Mouse (Mus musculus): Measurements from ENCODE around the gene Rnase12. TPM values are rescaled to one million over a fixed set of nuclear protein-coding genes. Genes with fewer than 3 reads are reported as not detected.

The Rnase12 gene
- polyA plus RNA-seq, 1 experiment from 2014 or later, result not detected

- Histone ChIP-seq H3K4me2 (ENCODE audit: low read depth, severe bottlenecking) (no peak overlapping the region), H3K4me1 (ENCODE audit: control insufficient read depth, insufficient read depth, low read length) (no peaks in the 10 kb centered on the region), H3K9me3 (ENCODE audit: control insufficient read depth, low read length) (no peaks in the 10 kb centered on the region), H3K9ac (ENCODE audit: low read length) (no peak overlapping the region), H3K27me3 (ENCODE audit: control insufficient read depth, insufficient read depth, low read length) (no peaks in the 10 kb centered on the region), H3K4me3 (ENCODE audit: low read depth, low read length) (no peak overlapping the region), H3K27ac (replicated peaks; ENCODE audit: low read depth, low read length) (no peak overlapping the region), H3K36me3 (ENCODE audit: control insufficient read depth, insufficient read depth, low read length) (no peaks in the 10 kb centered on the region)
- ATAC-seq (ENCODE audit: insufficient number of reproducible peaks, low FRiP score, low TSS enrichment, low read depth) (no peak), DNase-seq (ENCODE audit: low spot score) (no peak)
- WGBS, result 84% methylated on average over 1 of the region's 1 CpGs
These were observed 21.7 kb upstream of the Rnase12 start for GRCm38 (mm10) chr14:51079180-51079579.

- Histone ChIP-seq H3K27ac (replicated peaks; ENCODE audit: low read depth, low read length) (no peak within 1 kb of the TSS), H3K36me3 (ENCODE audit: control insufficient read depth, insufficient read depth, low read length) (no peaks in the 10 kb centered on the region), H3K4me2 (ENCODE audit: low read depth, severe bottlenecking) (no peak within 1 kb of the TSS), H3K27me3 (ENCODE audit: control insufficient read depth, insufficient read depth, low read length) (no peaks in the 10 kb centered on the region), H3K9ac (ENCODE audit: low read length) (no peak within 1 kb of the TSS), H3K4me1 (ENCODE audit: control insufficient read depth, insufficient read depth, low read length) (no peaks in the 10 kb centered on the region), H3K4me3 (ENCODE audit: low read depth, low read length) (no peak within 1 kb of the TSS), H3K9me3 (ENCODE audit: control insufficient read depth, low read length) (no peaks in the 10 kb centered on the region)
- WGBS, result 81% methylated on average over 3 of the region's 3 CpGs
- DNase-seq (ENCODE audit: low spot score) (no peak), ATAC-seq (ENCODE audit: insufficient number of reproducible peaks, low FRiP score, low TSS enrichment, low read depth) (no peak)
These were observed 16.9 kb upstream of the Rnase12 start, which contains the start of gene Olfr750 for GRCm38 (mm10) chr14:51074335-51074734. Olfr750 (minus strand) TSS chr14:51074435.

- Histone ChIP-seq H3K4me3 (ENCODE audit: low read depth, low read length) (no peak overlapping the region), H3K4me1 (ENCODE audit: control insufficient read depth, insufficient read depth, low read length) (no peaks in the 10 kb centered on the region), H3K27me3 (ENCODE audit: control insufficient read depth, insufficient read depth, low read length) (no peaks in the 10 kb centered on the region), H3K4me2 (ENCODE audit: low read depth, severe bottlenecking) (no peak overlapping the region), H3K9ac (ENCODE audit: low read length) (no peak overlapping the region), H3K27ac (replicated peaks; ENCODE audit: low read depth, low read length) (no peak overlapping the region), H3K9me3 (ENCODE audit: control insufficient read depth, low read length) (no peaks in the 10 kb centered on the region), H3K36me3 (ENCODE audit: control insufficient read depth, insufficient read depth, low read length) (no peaks in the 10 kb centered on the region)
- peak; percentile 42 for DNase-seq (ENCODE audit: low spot score)
- WGBS, result 84% methylated on average over 2 of the region's 2 CpGs
- no peak for ATAC-seq (ENCODE audit: insufficient number of reproducible peaks, low FRiP score, low TSS enrichment, low read depth)
These were observed 12.2 kb upstream of the Rnase12 start for GRCm38 (mm10) chr14:51069617-51070016.

- Histone ChIP-seq H3K36me3 (ENCODE audit: control insufficient read depth, insufficient read depth, low read length) (no peaks in the 10 kb centered on the region), H3K4me3 (ENCODE audit: low read depth, low read length) (no peak overlapping the region), H3K4me1 (ENCODE audit: control insufficient read depth, insufficient read depth, low read length) (no peaks in the 10 kb centered on the region), H3K9me3 (ENCODE audit: control insufficient read depth, low read length) (no peaks in the 10 kb centered on the region), H3K27me3 (ENCODE audit: control insufficient read depth, insufficient read depth, low read length) (no peaks in the 10 kb centered on the region), H3K4me2 (ENCODE audit: low read depth, severe bottlenecking) (no peak overlapping the region), H3K9ac (ENCODE audit: low read length) (no peak overlapping the region), H3K27ac (replicated peaks; ENCODE audit: low read depth, low read length) (no peak overlapping the region)
- 94% methylated on average over 5 of the region's 5 CpGs for WGBS
- ATAC-seq (ENCODE audit: insufficient number of reproducible peaks, low FRiP score, low TSS enrichment, low read depth), result no peak
- DNase-seq (ENCODE audit: low spot score), result no peak
These were observed 11.5 kb upstream of the Rnase12 start for GRCm38 (mm10) chr14:51068956-51069355.

GRCm38 (mm10) chr14:51060761-51061160 lies 3.3 kb upstream of the Rnase12 start:
- H3K27me3 ChIP-seq (ENCODE audit: control insufficient read depth, insufficient read depth, low read length), result no peaks in the 10 kb centered on the region

GRCm38 (mm10) chr14:51054243-51055237 lies 2.9 kb downstream of the Rnase12 start:
- H3K4me2 ChIP-seq (ENCODE audit: low read depth, severe bottlenecking), result no peak overlapping the region
- WGBS, result 81% methylated on average over 13 of the region's 13 CpGs
- no peaks in the 10 kb centered on the region for H3K4me1 ChIP-seq (ENCODE audit: control insufficient read depth, insufficient read depth, low read length)
- DNase-seq (ENCODE audit: low spot score) (no peak), ATAC-seq (ENCODE audit: insufficient number of reproducible peaks, low FRiP score, low TSS enrichment, low read depth) (no peak)
- no peaks in the 10 kb centered on the region for H3K27me3 ChIP-seq (ENCODE audit: control insufficient read depth, insufficient read depth, low read length)
- H3K9me3 ChIP-seq (ENCODE audit: control insufficient read depth, low read length), result no peaks in the 10 kb centered on the region
- no peak overlapping the region for H3K9ac ChIP-seq (ENCODE audit: low read length)
- H3K27ac ChIP-seq (replicated peaks; ENCODE audit: low read depth, low read length), result no peak overlapping the region
- no peak overlapping the region for H3K4me3 ChIP-seq (ENCODE audit: low read depth, low read length)
- no peaks in the 10 kb centered on the region for H3K36me3 ChIP-seq (ENCODE audit: control insufficient read depth, insufficient read depth, low read length)

More at GRCm38 (mm10) chr14:51060761-51061160, 3.3 kb upstream of the Rnase12 start:
- no peaks in the 10 kb centered on the region for H3K4me1 ChIP-seq (ENCODE audit: control insufficient read depth, insufficient read depth, low read length)
- ATAC-seq (ENCODE audit: insufficient number of reproducible peaks, low FRiP score, low TSS enrichment, low read depth) (no peak), DNase-seq (ENCODE audit: low spot score) (no peak)
- no peak overlapping the region for H3K27ac ChIP-seq (replicated peaks; ENCODE audit: low read depth, low read length)
- 76% methylated on average over 5 of the region's 5 CpGs for WGBS
- no peaks in the 10 kb centered on the region for H3K9me3 ChIP-seq (ENCODE audit: control insufficient read depth, low read length)
- H3K36me3 ChIP-seq (ENCODE audit: control insufficient read depth, insufficient read depth, low read length), result no peaks in the 10 kb centered on the region
- no peak overlapping the region for H3K4me3 ChIP-seq (ENCODE audit: low read depth, low read length)
- H3K9ac ChIP-seq (ENCODE audit: low read length), result no peak overlapping the region
- H3K4me2 ChIP-seq (ENCODE audit: low read depth, severe bottlenecking), result no peak overlapping the region

- no peak overlapping the region for H3K4me2 ChIP-seq (ENCODE audit: low read depth, severe bottlenecking)
- H3K27me3 ChIP-seq (ENCODE audit: control insufficient read depth, insufficient read depth, low read length), result no peaks in the 10 kb centered on the region
- H3K9me3 ChIP-seq (ENCODE audit: control insufficient read depth, low read length), result no peaks in the 10 kb centered on the region
- no peak for DNase-seq (ENCODE audit: low spot score)
- ATAC-seq (ENCODE audit: insufficient number of reproducible peaks, low FRiP score, low TSS enrichment, low read depth), result no peak
- H3K4me1 ChIP-seq (ENCODE audit: control insufficient read depth, insufficient read depth, low read length), result no peaks in the 10 kb centered on the region
- H3K27ac ChIP-seq (replicated peaks; ENCODE audit: low read depth, low read length), result no peak overlapping the region
- 57% methylated on average over 5 of the region's 5 CpGs for WGBS
- H3K9ac ChIP-seq (ENCODE audit: low read length), result no peak overlapping the region
- H3K4me3 ChIP-seq (ENCODE audit: low read depth, low read length), result no peak overlapping the region
- H3K36me3 ChIP-seq (ENCODE audit: control insufficient read depth, insufficient read depth, low read length), result no peaks in the 10 kb centered on the region
These were observed 4.3 kb downstream of the Rnase12 start for GRCm38 (mm10) chr14:51053176-51053575.

- ATAC-seq (ENCODE audit: insufficient number of reproducible peaks, low FRiP score, low TSS enrichment, low read depth) (no peak), DNase-seq (ENCODE audit: low spot score) (no peak)
- Histone ChIP-seq H3K9me3 (ENCODE audit: control insufficient read depth, low read length) (no peaks in the 10 kb centered on the region), H3K27me3 (ENCODE audit: control insufficient read depth, insufficient read depth, low read length) (no peaks in the 10 kb centered on the region), H3K9ac (ENCODE audit: low read length) (no peak overlapping the region), H3K4me1 (ENCODE audit: control insufficient read depth, insufficient read depth, low read length) (no peaks in the 10 kb centered on the region), H3K27ac (replicated peaks; ENCODE audit: low read depth, low read length) (no peak overlapping the region), H3K4me2 (ENCODE audit: low read depth, severe bottlenecking) (no peak overlapping the region), H3K4me3 (ENCODE audit: low read depth, low read length) (no peak overlapping the region), H3K36me3 (ENCODE audit: control insufficient read depth, insufficient read depth, low read length) (no peaks in the 10 kb centered on the region)
- WGBS, result 62% methylated on average over 5 of the region's 5 CpGs
These were observed 5.5 kb downstream of the Rnase12 start for GRCm38 (mm10) chr14:51051941-51052340.
